In genomic region chr1:158827931-158828330, GRCm38 (mm10) we compare ENCODE assay signal across 25 mouse cellular contexts.
A peak's percentile ranks its signal among the peaks of the same experiment; 100 is the strongest.
DNase-seq lines count a peak whose midpoint lies in the region; ATAC-seq lines count a peak whose summit lies in the region.
"Had no signal": no experiment of that assay in that cellular context is flagged by ENCODE, and none has a peak within 500 bp of the region (broad histone marks: within the 10 kb centered on the region; RNA-seq: fewer than 3 reads in every experiment).

No protein-coding gene starts in this region.

- no peaks in the 10 kb centered on the region for H3K36me3 ChIP-seq in embryonic facial prominence, embryonic 15.5 days
- no peaks in the 10 kb centered on the region for H3K36me3 ChIP-seq in forebrain, embryonic 15.5 days
- H3K36me3 ChIP-seq: embryonic facial prominence, embryonic 12.5 days; forebrain, embryonic 10.5 days; forebrain, embryonic 12.5 days; G1E had no signal

- H3K9ac ChIP-seq in embryonic facial prominence, embryonic 15.5 days = no peak overlapping the region
- no peak overlapping the region for H3K9ac ChIP-seq in forebrain, embryonic 15.5 days (replicated peaks)
- H3K9ac ChIP-seq: embryonic facial prominence, embryonic 12.5 days; forebrain, embryonic 12.5 days; forebrain, postnatal 0 days had no signal

- H3K27ac ChIP-seq in embryonic facial prominence, embryonic 15.5 days (replicated peaks) = peak overlapping the region; percentile 44; the same call in 1 of the 2 replicates
- no peak overlapping the region for H3K27ac ChIP-seq in forebrain, embryonic 15.5 days (replicated peaks)
- H3K27ac ChIP-seq: embryonic facial prominence, embryonic 12.5 days; forebrain, embryonic 10.5 days; forebrain, embryonic 12.5 days had no signal

- no peaks in the 10 kb centered on the region for H3K4me1 ChIP-seq in embryonic facial prominence, embryonic 15.5 days
- H3K4me1 ChIP-seq in forebrain, embryonic 15.5 days = no peaks in the 10 kb centered on the region
- H3K4me1 ChIP-seq: embryonic facial prominence, embryonic 12.5 days; forebrain, embryonic 10.5 days; forebrain, embryonic 12.5 days had no signal

- H3K27me3 ChIP-seq in embryonic facial prominence, embryonic 15.5 days = no peaks in the 10 kb centered on the region
- no peaks in the 10 kb centered on the region for H3K27me3 ChIP-seq in forebrain, embryonic 15.5 days
- H3K27me3 ChIP-seq: CH12.LX; embryonic facial prominence, embryonic 12.5 days; forebrain, embryonic 12.5 days had no signal

- DNase-seq in 3T3-L1 (ENCODE audit: low read depth, low spot score) (peak; percentile 57), NIH3T3 (ENCODE audit: low read depth) (peak; percentile 70)
- DNase-seq in urinary bladder, postnatal 25 days (ENCODE audit: low spot score) = no peak
- no peak for DNase-seq in thymus, postnatal 0 days (ENCODE audit: low spot score)
- DNase-seq: adrenal gland, adult 2 months; adrenal gland, postnatal 10 days; adrenal gland, postnatal 25 days; B cell, adult 2 months; cerebellum, adult 11 months; cerebellum, adult 18-20 months; cerebellum, adult 8-10 months; cerebellum, adult 9-11 months; cerebellum, postnatal 14 days; cerebellum, postnatal 36 days; embryo, embryonic 11 days; forebrain, postnatal 0 days had no signal

- no peak overlapping the region for H3K4me2 ChIP-seq in embryonic facial prominence, embryonic 15.5 days (replicated peaks)
- H3K4me2 ChIP-seq in forebrain, embryonic 15.5 days (replicated peaks) = no peak overlapping the region
- H3K4me2 ChIP-seq: embryonic facial prominence, embryonic 12.5 days; forebrain, embryonic 12.5 days had no signal

- H3K4me3 ChIP-seq in embryonic facial prominence, embryonic 15.5 days (replicated peaks) = no peak overlapping the region
- H3K4me3 ChIP-seq in forebrain, embryonic 15.5 days = no peak overlapping the region
- H3K4me3 ChIP-seq: embryonic facial prominence, embryonic 12.5 days; forebrain, embryonic 10.5 days; forebrain, embryonic 12.5 days had no signal

- no peaks in the 10 kb centered on the region for H3K9me3 ChIP-seq in embryonic facial prominence, embryonic 15.5 days (replicated peaks)
- no peaks in the 10 kb centered on the region for H3K9me3 ChIP-seq in forebrain, embryonic 15.5 days
- H3K9me3 ChIP-seq: embryonic facial prominence, embryonic 12.5 days; forebrain, embryonic 10.5 days; forebrain, embryonic 12.5 days had no signal

- no peak for ATAC-seq in embryonic facial prominence, embryonic 15.5 days (ENCODE audit: insufficient number of reproducible peaks, low FRiP score, low TSS enrichment, low read depth)
- ATAC-seq in forebrain, embryonic 15.5 days (replicated peaks) = no peak
- ATAC-seq: CD4-positive, CD25-positive, alpha-beta regulatory T cell, adult 4 months; forebrain, embryonic 14.5 days; forebrain, postnatal 0 days had no signal

Comparison
In these comparisons a context has a peak if more than half of its experiments do, and no peak if none do; other contexts are left out.
1. DNase-seq: peak in 3T3-L1 (single experiment) and NIH3T3 (single experiment); none in urinary bladder, postnatal 25 days (single experiment) and thymus, postnatal 0 days (single experiment).